Mouse (Mus musculus) forebrain, postnatal 0 days (tissue): ENCODE data around the gene Ago3. TPM values are rescaled to one million over a fixed set of nuclear protein-coding genes. Genes with fewer than 3 reads are reported as not detected.
A peak's percentile ranks its signal among the peaks of the same experiment; 100 is the strongest.

Experiments used
- ATAC-seq: fragments of 200-750 bp; cut with Nextera tagmentation; 2 replicates; pipeline ENCODE4 v1.8.0; 2017; ENCODE audit warnings: mild to moderate bottlenecking, moderate library complexity
- DNase-seq: peaks from one replicate; pipeline ENCODE4 v3.0.0-alpha.2; 2015
- H3K27ac ChIP-seq: fragments of 300-500 bp; sonication (generic); 2 replicates; pipeline ENCODE4 v1.5.1; 2014; ENCODE audit warnings: low read depth, mild to moderate bottlenecking, antibody characterized with exemption, low read length, moderate library complexity, mixed read lengths
- H3K27me3 ChIP-seq: fragments of 300-500 bp; sonication (generic); 2 replicates; pipeline ENCODE4 v1.6.1; 2014; ENCODE audit warnings: mild to moderate bottlenecking, low read length, mixed read lengths; ENCODE audit not compliant: insufficient read depth
- H3K36me3 ChIP-seq: fragments of 300-500 bp; sonication (generic); 2 replicates; pipeline ENCODE4 v1.6.1; 2014; ENCODE audit warnings: mild to moderate bottlenecking, moderate library complexity; ENCODE audit not compliant: insufficient read depth
- H3K4me1 ChIP-seq: fragments of 300-500 bp; sonication (generic); 2 replicates; pipeline ENCODE4 v1.6.1; 2014; ENCODE audit warnings: antibody characterized with exemption; ENCODE audit not compliant: insufficient read depth
- H3K4me2 ChIP-seq: fragments of 300-500 bp; sonication (generic); 2 replicates; pipeline ENCODE4 v1.6.1; 2014; ENCODE audit warnings: low read depth, mild to moderate bottlenecking, moderate library complexity
- H3K4me3 ChIP-seq: fragments of 300-500 bp; sonication (generic); 2 replicates; pipeline ENCODE4 v1.5.1; 2014; ENCODE audit warnings: low read depth, low read length, mixed read lengths
- H3K9ac ChIP-seq: fragments of 300-500 bp; sonication (generic); 2 replicates; pipeline ENCODE4 v1.6.1; 2014; ENCODE audit warnings: mild to moderate bottlenecking
- H3K9me3 ChIP-seq: fragments of 300-500 bp; sonication (generic); 2 replicates; pipeline ENCODE4 v1.6.1; 2016; ENCODE audit warnings: low read length
- CTCF ChIP-seq: sonication (generic); IDR thresholded peaks from 2 replicates; pipeline ENCODE4 v1.5.1; 2016; ENCODE audit warnings: antibody characterized with exemption, control low read depth, low read depth
- WGBS: fragments of 180-500 bp; shearing (Covaris S2); extraction: QIAGEN DNeasy Blood & Tissue Kit; methylation state at CpG from one replicate; pipeline ENCODE4 v1.1.7; 2014; 5-methylcytosine and 5-hydroxymethylcytosine counted together
- polyA plus RNA-seq: library from polyadenylated mRNA; unstranded; fragments of >200 nt; fragmentation: Nextera tagmentation; extraction: Ambion mirVana; gene quantifications from 2 replicates; pipeline ENCODE4 v1.2.1, GENCODE M21; 2015
- total RNA-seq: library from RNA; depleted of rRNA; stranded (reverse); fragments of >200 nt; gene quantifications from 2 replicates; pipeline ENCODE4 v1.2.3, GENCODE M21; 2014

Gene Ago3
- total and polyA plus RNA-seq, 2 experiments from 2014 or later: 11.4 to 13.2 TPM

DNA sequence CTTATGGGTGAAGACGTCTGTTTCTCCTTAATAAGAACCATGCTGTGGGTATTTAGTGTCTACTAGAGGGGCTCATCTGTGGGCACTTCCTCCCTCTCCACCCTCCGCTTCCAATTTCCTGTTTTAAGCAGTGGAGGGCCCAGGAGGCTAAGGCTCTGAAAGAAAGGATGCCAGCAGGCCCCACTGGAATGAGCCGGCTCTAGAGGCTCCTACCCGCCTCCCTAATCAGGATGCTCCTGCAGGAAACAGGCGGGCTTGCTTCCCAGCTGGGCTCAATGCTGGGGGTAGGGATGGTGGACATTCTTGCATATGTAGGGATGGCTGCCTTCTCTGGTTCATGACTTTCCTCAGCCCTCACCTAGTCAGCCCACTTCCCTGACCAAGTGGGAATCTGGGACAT is 116.2 kb downstream of the Ago3 start:
- ATAC-seq (no peak), DNase-seq (no peak)
- TF ChIP-seq CTCF: no peak
- Histone ChIP-seq H3K27me3 (no peaks in the 10 kb centered on the region), H3K27ac (no peak overlapping the region), H3K36me3 (peaks cover 29% of the 10 kb centered on the region), H3K4me2 (no peak overlapping the region), H3K9ac (no peak overlapping the region), H3K4me1 (no peaks in the 10 kb centered on the region), H3K9me3 (no peaks in the 10 kb centered on the region), H3K4me3 (no peak overlapping the region)
- WGBS: 47% methylated on average over 5 of the region's 5 CpGs

DNA sequence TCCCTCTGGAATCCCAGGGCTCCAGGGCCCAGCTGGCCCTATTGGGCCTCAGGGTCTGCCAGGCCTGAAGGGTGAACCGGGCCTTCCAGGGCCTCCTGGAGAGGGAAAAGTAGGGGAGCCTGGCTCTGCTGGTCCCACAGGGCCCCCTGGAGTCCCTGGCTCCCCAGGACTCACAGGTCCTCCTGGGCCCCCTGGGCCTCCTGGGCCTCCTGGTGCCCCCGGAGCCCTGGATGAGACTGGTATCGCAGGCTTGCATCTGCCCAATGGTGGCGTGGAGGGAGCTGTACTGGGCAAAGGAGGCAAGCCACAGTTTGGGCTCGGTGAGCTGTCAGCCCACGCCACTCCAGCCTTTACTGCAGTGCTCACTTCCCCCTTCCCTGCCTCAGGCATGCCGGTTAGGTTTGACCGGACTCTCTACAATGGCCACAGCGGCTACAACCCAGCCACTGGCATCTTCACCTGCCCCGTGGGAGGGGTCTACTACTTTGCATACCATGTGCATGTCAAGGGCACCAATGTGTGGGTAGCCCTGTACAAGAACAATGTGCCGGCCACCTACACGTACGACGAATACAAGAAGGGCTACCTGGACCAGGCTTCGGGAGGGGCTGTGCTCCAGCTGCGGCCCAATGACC is 117.7 kb downstream of the Ago3 start:
- no peak overlapping the region for H3K9ac ChIP-seq
- H3K4me2 ChIP-seq: no peak overlapping the region
- no peaks in the 10 kb centered on the region for H3K4me1 ChIP-seq
- no peak for TF ChIP-seq CTCF
- no peak overlapping the region for H3K4me3 ChIP-seq
- no peak for ATAC-seq
- WGBS: 88% methylated on average over 15 of the region's 16 CpGs
- H3K27me3 ChIP-seq: no peaks in the 10 kb centered on the region
- H3K36me3 ChIP-seq: peaks cover 14% of the 10 kb centered on the region
- H3K27ac ChIP-seq: no peak overlapping the region
- DNase-seq: no peak
- no peaks in the 10 kb centered on the region for H3K9me3 ChIP-seq

DNA sequence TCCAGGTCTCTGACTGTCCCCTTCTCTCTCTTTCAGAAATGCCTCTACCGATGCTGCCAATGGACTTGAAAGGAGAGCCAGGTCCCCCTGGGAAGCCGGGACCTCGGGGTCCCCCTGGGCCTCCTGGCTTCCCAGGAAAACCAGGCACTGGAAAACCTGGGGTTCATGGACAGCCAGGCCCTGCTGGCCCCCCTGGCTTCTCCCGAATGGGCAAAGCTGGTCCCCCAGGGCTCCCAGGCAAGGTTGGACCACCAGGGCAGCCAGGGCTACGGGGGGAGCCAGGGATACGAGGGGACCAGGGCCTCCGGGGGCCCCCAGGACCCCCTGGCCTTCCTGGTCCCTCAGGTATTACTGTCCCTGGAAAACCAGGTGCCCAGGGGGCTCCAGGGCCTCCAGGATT is 119.0 kb downstream of the Ago3 start:
- no peak for ATAC-seq
- no peak overlapping the region for H3K27ac ChIP-seq
- DNase-seq: no peak
- no peak overlapping the region for H3K9ac ChIP-seq
- no peaks in the 10 kb centered on the region for H3K27me3 ChIP-seq
- no peak for TF ChIP-seq CTCF
- peaks cover under 1% of the 10 kb centered on the region for H3K36me3 ChIP-seq
- no peak overlapping the region for H3K4me3 ChIP-seq
- no peak overlapping the region for H3K4me2 ChIP-seq
- no peaks in the 10 kb centered on the region for H3K4me1 ChIP-seq
- WGBS: 81% methylated on average over 7 of the region's 7 CpGs
- 0 out of 2 replicates have a peak, but pooled peaks cover 3% of the 10 kb centered on the region for H3K9me3 ChIP-seq

DNA sequence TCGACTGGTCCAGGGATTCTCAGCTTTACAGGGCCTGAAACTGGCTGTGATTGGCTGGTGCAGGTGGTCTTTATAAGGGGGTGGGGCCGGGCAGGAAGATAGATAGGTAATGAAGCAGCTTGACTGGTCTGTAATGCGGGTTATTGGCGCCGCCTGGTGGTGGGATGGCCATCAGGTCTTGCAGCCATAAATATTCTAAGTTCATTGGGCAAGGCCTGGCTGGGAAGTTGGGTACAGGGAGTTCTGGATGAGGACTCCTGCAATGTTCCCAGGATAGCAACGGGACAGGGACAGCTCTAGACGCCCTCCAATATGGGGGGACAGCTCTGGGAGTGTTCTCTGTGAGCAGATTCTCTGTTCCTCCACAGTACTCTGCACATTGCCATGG is 119.4 kb downstream of the Ago3 start:
- Histone ChIP-seq H3K4me2 (peak overlapping the region; percentile 47), H3K27me3 (no peaks in the 10 kb centered on the region), H3K36me3 (no peaks in the 10 kb centered on the region; the same call in 1 of the 2 replicates), H3K4me3 (peak overlapping the region; percentile 21), H3K9ac (peak overlapping the region; percentile 39; the same call in 1 of the 2 replicates), H3K27ac (no peak overlapping the region), H3K4me1 (no peaks in the 10 kb centered on the region), H3K9me3 (0 out of 2 replicates have a peak, but pooled peaks cover 3% of the 10 kb centered on the region)
- peak; percentile 84 for TF ChIP-seq CTCF
- peak; percentile 89 for ATAC-seq
- peak; percentile 88 for DNase-seq
- WGBS: 3% methylated on average over 7 of the region's 7 CpGs

DNA sequence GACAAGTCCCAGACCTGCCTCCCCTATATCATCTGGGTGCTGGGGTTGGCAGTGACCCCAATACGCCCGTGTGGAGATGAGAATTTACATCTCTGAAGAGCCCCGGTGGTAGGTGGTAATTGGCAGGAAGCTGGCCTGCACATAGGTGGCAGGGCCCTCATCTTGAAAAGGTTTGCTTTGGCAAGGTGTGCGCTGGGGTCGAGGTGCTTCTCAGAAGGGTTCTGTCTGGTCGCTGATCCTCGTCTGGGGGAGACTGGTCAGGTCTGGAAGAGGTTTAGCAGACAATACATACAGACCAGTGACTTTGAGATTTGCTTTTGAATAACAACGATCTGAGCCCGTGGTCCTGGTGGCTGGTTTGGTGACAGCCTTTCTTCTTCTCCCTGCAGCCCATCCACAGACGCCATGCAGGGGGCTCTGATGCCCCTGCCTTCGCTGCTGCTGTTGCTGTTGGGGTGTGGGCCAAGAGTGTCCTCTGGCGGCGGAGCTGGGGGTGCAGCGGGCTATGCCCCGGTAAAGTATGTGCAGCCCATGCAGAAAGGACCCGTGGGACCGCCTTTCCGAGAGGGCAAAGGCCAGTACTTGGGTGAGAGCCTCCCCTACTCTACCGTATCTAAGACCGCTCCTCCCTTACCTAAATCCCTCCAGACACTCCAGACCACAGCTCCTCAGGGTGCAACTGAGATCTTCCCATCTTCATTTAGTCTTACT is 120.0 kb downstream of the Ago3 start:
- Histone ChIP-seq H3K9me3 (0 out of 2 replicates have a peak, but pooled peaks cover 3% of the 10 kb centered on the region), H3K4me2 (peak overlapping the region; percentile 47), H3K9ac (peak overlapping the region; percentile 39), H3K27ac (no peak overlapping the region), H3K36me3 (no peaks in the 10 kb centered on the region), H3K27me3 (no peaks in the 10 kb centered on the region), H3K4me1 (no peaks in the 10 kb centered on the region), H3K4me3 (peak overlapping the region; percentile 21)
- WGBS: 15% methylated on average over 20 of the region's 20 CpGs
- peak; percentile 36; the same call in 1 of the 2 replicates for ATAC-seq
- peak; percentile 27; the same call in 1 of the 2 replicates for TF ChIP-seq CTCF
- DNase-seq: no peak

DNA sequence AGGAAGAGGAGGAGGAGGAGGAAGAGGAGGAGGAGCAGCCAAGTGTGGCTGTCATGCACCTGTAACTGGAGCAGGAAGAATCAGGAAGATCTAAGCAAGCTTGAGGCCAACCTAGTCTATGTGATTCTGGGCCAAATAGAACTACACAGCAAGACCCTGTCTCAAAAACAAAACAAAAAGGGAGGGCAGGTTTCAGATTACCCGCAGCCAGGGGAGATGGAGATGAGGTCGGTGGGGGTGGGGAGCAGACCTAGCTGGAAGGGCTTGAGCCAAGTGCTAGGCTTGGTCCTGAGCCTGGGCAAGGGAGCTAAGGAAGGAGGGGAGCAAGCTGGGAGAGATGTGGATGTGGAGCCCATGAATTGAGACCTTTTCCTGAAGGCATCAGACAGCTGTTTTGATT is 122.5 kb downstream of the Ago3 start:
- Histone ChIP-seq H3K4me1 (no peaks in the 10 kb centered on the region), H3K9ac (no peak overlapping the region), H3K4me3 (no peak overlapping the region), H3K9me3 (0 out of 2 replicates have a peak, but pooled peaks cover 3% of the 10 kb centered on the region), H3K4me2 (no peak overlapping the region), H3K36me3 (no peaks in the 10 kb centered on the region), H3K27me3 (peaks cover 14% of the 10 kb centered on the region), H3K27ac (no peak overlapping the region)
- no peak for DNase-seq
- WGBS: 20% methylated on average over 2 of the region's 2 CpGs
- no peak for TF ChIP-seq CTCF
- ATAC-seq: no peak

DNA sequence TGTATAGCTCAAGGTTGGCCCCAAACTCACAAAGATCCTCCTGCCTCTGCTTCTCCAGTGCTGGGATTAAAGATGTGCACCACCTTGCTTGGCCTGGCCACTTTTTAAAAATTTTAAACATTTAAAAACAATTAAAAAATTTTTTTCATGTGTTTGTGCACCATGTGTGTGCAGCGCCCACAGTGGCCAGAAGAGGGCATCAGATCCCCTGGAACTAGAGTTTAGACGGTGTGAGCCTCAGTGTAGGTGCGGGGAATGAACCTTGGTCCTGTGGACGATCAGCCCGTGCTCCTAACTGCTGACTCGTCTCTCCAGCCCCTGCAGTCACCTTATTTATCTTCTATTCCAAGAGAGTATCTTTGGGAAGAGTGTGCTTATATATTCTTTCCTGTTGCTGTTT is 123.3 kb downstream of the Ago3 start:
- no peak overlapping the region for H3K27ac ChIP-seq
- ATAC-seq: no peak
- peaks cover 22% of the 10 kb centered on the region for H3K27me3 ChIP-seq
- H3K4me3 ChIP-seq: no peak overlapping the region
- H3K9me3 ChIP-seq: 0 out of 2 replicates have a peak, but pooled peaks cover 3% of the 10 kb centered on the region
- H3K4me2 ChIP-seq: no peak overlapping the region
- no peaks in the 10 kb centered on the region for H3K36me3 ChIP-seq
- WGBS: 89% methylated on average over 6 of the region's 6 CpGs
- no peak overlapping the region for H3K9ac ChIP-seq
- no peak for DNase-seq
- TF ChIP-seq CTCF: 0 out of 2 replicates have a peak, but pooled peaks have one; percentile 22
- no peaks in the 10 kb centered on the region for H3K4me1 ChIP-seq
